Mouse (Mus musculus) liver, postnatal 0 days (tissue): ENCODE measurements around the gene Tnc.

Experiments
- CTCF ChIP-seq: sonication (generic); IDR thresholded peaks from 2 replicates; pipeline ENCODE4 v1.5.1; 2016; ENCODE audit warnings: antibody characterized with exemption, low read depth
- EP300 ChIP-seq: IDR thresholded peaks from 2 replicates; pipeline ENCODE4 v1.6.1; 2016; ENCODE audit warnings: antibody characterized with exemption, low read depth, mild to moderate bottlenecking

- TF ChIP-seq CTCF = no peak
- no peak for TF ChIP-seq EP300
These were observed 105.4 kb downstream of the Tnc start for GRCm38 (mm10) chr4:63941420-63941819.
